Mouse (Mus musculus): Measurements from ENCODE around the gene Arhgef7.

- TF ChIP-seq CTCF (IDR thresholded peaks at IDR 0.05; ENCODE audit: low read depth), result no peak
- no peak for TF ChIP-seq EP300 (optimal IDR thresholded peaks at IDR 0.05)
Measured at GRCm38 (mm10) chr8:11692455-11692854, 35.1 kb upstream of the Arhgef7 start.

All from stomach, postnatal 0 days (tissue).